Mouse (Mus musculus) liver, adult 2 months (tissue): Measurements from ENCODE around the gene 2300009A05Rik.

Experiments
- CTCF ChIP-seq: fragments of 200-500 bp; IDR thresholded peaks from 2 replicates; pipeline ENCODE4 v1.5.1; 2011; ENCODE audit warnings: low read depth, low read length, control low read depth
- POLR2A ChIP-seq: fragments of 200-500 bp; IDR thresholded peaks from 2 replicates; pipeline ENCODE4 v1.6.1; 2011; ENCODE audit warnings: low read length, control low read depth; ENCODE audit not compliant: insufficient read depth; ENCODE audit errors: extremely low read depth

DNA sequence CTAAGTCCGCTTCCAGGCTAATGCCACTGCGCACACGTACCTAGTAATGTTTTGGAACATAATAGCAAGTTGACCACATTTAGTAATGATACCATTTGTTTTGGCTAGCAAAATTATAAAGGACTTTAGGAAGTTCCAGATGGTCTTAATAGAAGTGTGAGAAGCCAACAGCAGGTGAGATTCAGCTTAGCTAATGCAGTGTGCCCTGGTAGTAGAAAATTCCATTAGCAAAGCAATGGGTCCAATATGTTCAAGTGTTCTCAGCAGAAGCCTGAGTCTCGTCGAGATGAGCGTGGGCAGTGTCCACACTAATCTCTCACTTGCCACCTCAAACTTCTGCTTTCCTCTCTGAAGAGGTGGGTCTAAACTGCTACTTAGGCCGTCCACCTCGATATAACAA lies 49.0 kb downstream of the 2300009A05Rik start:
- TF ChIP-seq POLR2A (no peak), CTCF (no peak)
